Mouse (Mus musculus): ENCODE measurements around the gene Taf6. TPM values are rescaled to one million over a fixed set of nuclear protein-coding genes. Genes with fewer than 3 reads are reported as not detected.
A peak's percentile ranks its signal among the peaks of the same experiment; 100 is the strongest.

Taf6 gene
- polyA plus RNA-seq, 1 experiment from 2014 or later, result 93.5 TPM

MicroRNAs encoded within 50 kb of the gene (microRNA counts, 519-probe panel; counts per million panel counts)
- microRNA mmu-miR-106b, result 6,789 counts per million, percentile 85 among the panel's probes with 10 or more counts
- 6,992 counts per million, percentile 89 among the panel's probes with 10 or more counts for microRNA mmu-miR-25
- 6,540 counts per million, percentile 83 among the panel's probes with 10 or more counts for microRNA mmu-miR-93

Small RNA genes lying within 50 kb of the gene (microRNA-seq; reads per million reads assigned to microRNA genes)
- gene Mir106b (12,661 reads per million, percentile 97 among the genes with 10 or more reads in this experiment), gene Mir25 (635 reads per million, percentile 76 among the genes with 10 or more reads in this experiment), gene Mir93 (13,268 reads per million, percentile 97 among the genes with 10 or more reads in this experiment)

Other genes with a start within 250 kb of the Taf6 start
- gene Gjc3, start 224.4 kb downstream of the Taf6 start, polyA plus RNA-seq (2014; fragmentation: Nextera tagmentation; extraction: Ambion mirVana), result 0.13 and 0.43 TPM in 2 replicates
- not detected in 2 replicates for gene Azgp1, start 205.9 kb downstream of the Taf6 start, polyA plus RNA-seq (2014; fragmentation: Nextera tagmentation; extraction: Ambion mirVana)
- gene Smok3a, start 166.2 kb downstream of the Taf6 start, polyA plus RNA-seq (2014; fragmentation: Nextera tagmentation; extraction: Ambion mirVana), result not detected in 2 replicates
- not detected in 2 replicates for gene Smok3b, start 166.0 kb downstream of the Taf6 start, polyA plus RNA-seq (2014; fragmentation: Nextera tagmentation; extraction: Ambion mirVana)
- not detected in 2 replicates for gene Smok3c, start 134.3 kb downstream of the Taf6 start, polyA plus RNA-seq (2014; fragmentation: Nextera tagmentation; extraction: Ambion mirVana)
- gene Zkscan1, start 102.4 kb downstream of the Taf6 start, polyA plus RNA-seq (2014; fragmentation: Nextera tagmentation; extraction: Ambion mirVana), result 28.8 and 42.3 TPM in 2 replicates
- 94.0 and 113 TPM in 2 replicates for gene Zscan21, start 70.5 kb downstream of the Taf6 start, polyA plus RNA-seq (2014; fragmentation: Nextera tagmentation; extraction: Ambion mirVana)
- gene Zfp113, start 31.7 kb downstream of the Taf6 start, polyA plus RNA-seq (2014; fragmentation: Nextera tagmentation; extraction: Ambion mirVana), result 24.9 and 27.8 TPM in 2 replicates
- 241 and 270 TPM in 2 replicates for gene Cops6, start 26.4 kb downstream of the Taf6 start, polyA plus RNA-seq (2014; fragmentation: Nextera tagmentation; extraction: Ambion mirVana)
- 16.8 and 19.9 TPM in 2 replicates for gene Ap4m1, start 15.4 kb downstream of the Taf6 start, polyA plus RNA-seq (2014; fragmentation: Nextera tagmentation; extraction: Ambion mirVana)
- gene Mcm7, start 15.0 kb downstream of the Taf6 start, polyA plus RNA-seq (2014; fragmentation: Nextera tagmentation; extraction: Ambion mirVana), result 81.9 and 117 TPM in 2 replicates
- gene Cnpy4, start within 50 bp of the Taf6 start, polyA plus RNA-seq (2014; fragmentation: Nextera tagmentation; extraction: Ambion mirVana), result 24.3 and 32.0 TPM in 2 replicates
- gene Mblac1, start 6.9 kb upstream of the Taf6 start, polyA plus RNA-seq (2014; fragmentation: Nextera tagmentation; extraction: Ambion mirVana), result 12.6 and 18.0 TPM in 2 replicates
- gene Nxpe5, start 38.4 kb upstream of the Taf6 start, polyA plus RNA-seq (2014; fragmentation: Nextera tagmentation; extraction: Ambion mirVana), result not detected in 2 replicates
- gene Lamtor4, start 68.0 kb upstream of the Taf6 start, polyA plus RNA-seq (2014; fragmentation: Nextera tagmentation; extraction: Ambion mirVana), result 71.5 and 90.0 TPM in 2 replicates
- 15.0 and 20.2 TPM in 2 replicates for gene BC037034, start 76.6 kb upstream of the Taf6 start, polyA plus RNA-seq (2014; fragmentation: Nextera tagmentation; extraction: Ambion mirVana)
- 1.4 and 2.0 TPM in 2 replicates for gene Gal3st4, start 85.4 kb upstream of the Taf6 start, polyA plus RNA-seq (2014; fragmentation: Nextera tagmentation; extraction: Ambion mirVana)
- 0.19 TPM in 1 of 2 replicates, not detected in the other for gene Gm43720, start 92.5 kb upstream of the Taf6 start, polyA plus RNA-seq (2014; fragmentation: Nextera tagmentation; extraction: Ambion mirVana)
- gene Gpc2, start 92.6 kb upstream of the Taf6 start, polyA plus RNA-seq (2014; fragmentation: Nextera tagmentation; extraction: Ambion mirVana), result 37.3 and 59.5 TPM in 2 replicates
- 4.4 and 9.3 TPM in 2 replicates for gene Stag3, start 92.8 kb upstream of the Taf6 start, polyA plus RNA-seq (2014; fragmentation: Nextera tagmentation; extraction: Ambion mirVana)
- gene Pvrig, start 154.5 kb upstream of the Taf6 start, polyA plus RNA-seq (2014; fragmentation: Nextera tagmentation; extraction: Ambion mirVana), result not detected in 2 replicates

Measured in midbrain, embryonic 14.5 days (tissue).